22 mouse cellular contexts compared by ENCODE assay signal in the genomic region with DNA sequence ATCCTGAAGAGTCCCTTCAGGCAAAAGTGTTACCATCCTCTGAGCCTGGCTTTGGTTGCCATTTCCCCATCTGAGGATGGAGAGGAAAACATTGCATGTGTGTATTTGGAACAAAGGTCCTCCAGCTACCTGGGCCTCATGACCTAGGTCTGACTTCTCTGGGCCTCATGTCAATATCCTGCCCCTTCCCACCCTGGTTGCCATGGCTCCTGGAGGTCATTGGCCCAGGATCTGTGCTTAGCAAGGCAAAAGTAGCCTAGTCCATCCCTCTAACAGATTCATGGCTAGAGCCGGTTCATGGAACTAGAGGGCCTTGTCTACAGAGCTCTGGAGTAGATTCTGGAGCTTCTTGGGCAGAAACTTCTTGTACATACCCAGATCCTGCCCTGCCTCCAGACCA. TPM values are rescaled to one million over a fixed set of nuclear protein-coding genes. Genes with fewer than 3 reads are reported as not detected.
DNase-seq lines count a peak whose midpoint lies in the region; ATAC-seq and TF ChIP-seq lines count a peak whose summit lies in the region.
"Had no signal": no experiment of that assay in that cellular context is flagged by ENCODE, and none has a peak within 500 bp of the region (broad histone marks: within the 10 kb centered on the region; RNA-seq: fewer than 3 reads in every experiment).

No protein-coding gene starts in this region.

- H3K9ac ChIP-seq in kidney, embryonic 16.5 days (replicated peaks; ENCODE audit: low read length) = no peak overlapping the region
- no peak overlapping the region; the same call in 1 of the 2 replicates for H3K9ac ChIP-seq in liver, embryonic 13.5 days
- H3K9ac ChIP-seq in stomach, postnatal 0 days (ENCODE audit: low read length) = no peak overlapping the region
- H3K9ac ChIP-seq: embryonic facial prominence, embryonic 13.5 days; heart, embryonic 13.5 days; hindbrain, embryonic 15.5 days; neural tube, embryonic 13.5 days had no signal

- no peak for TF ChIP-seq CTCF in stomach, postnatal 0 days (IDR thresholded peaks at IDR 0.05; ENCODE audit: low read depth)

- 75% methylated on average over 1 of the region's 1 CpGs for WGBS in kidney, embryonic 16.5 days
- 88% methylated on average over 1 of the region's 1 CpGs for WGBS in liver, embryonic 13.5 days (ENCODE audit: insufficient replicate concordance)
- 69% methylated on average over 1 of the region's 1 CpGs for WGBS in stomach, postnatal 0 days

- ATAC-seq in kidney, embryonic 16.5 days (ENCODE audit: low FRiP score, low TSS enrichment) = no peak
- ATAC-seq in liver, embryonic 13.5 days (ENCODE audit: low read depth) = no peak
- ATAC-seq in stomach, postnatal 0 days (ENCODE audit: low FRiP score, low TSS enrichment) = peak; percentile 38; the same call in 1 of the 2 replicates
- ATAC-seq in megakaryocyte-erythroid progenitor cell, adult 5-6 weeks (replicated peaks; ENCODE audit: low FRiP score, low TSS enrichment, poor library complexity, severe bottlenecking) = no peak
- ATAC-seq: CD4-positive, CD25-positive, alpha-beta regulatory T cell, adult 4 months; forebrain, embryonic 14.5 days; lung, postnatal 0 days; Patski had no signal

- H3K27me3 ChIP-seq in kidney, embryonic 16.5 days (ENCODE audit: insufficient read depth, low read length) = no peaks in the 10 kb centered on the region
- no peaks in the 10 kb centered on the region for H3K27me3 ChIP-seq in liver, embryonic 13.5 days
- no peaks in the 10 kb centered on the region for H3K27me3 ChIP-seq in stomach, postnatal 0 days (ENCODE audit: control insufficient read depth, insufficient read depth, low read length)
- H3K27me3 ChIP-seq: embryonic facial prominence, embryonic 13.5 days; heart, embryonic 13.5 days; hindbrain, embryonic 15.5 days; neural tube, embryonic 13.5 days; Patski had no signal

- no peak overlapping the region for H3K4me2 ChIP-seq in kidney, embryonic 16.5 days (replicated peaks; ENCODE audit: low read depth, low read length)
- no peak overlapping the region for H3K4me2 ChIP-seq in liver, embryonic 13.5 days
- no peak overlapping the region for H3K4me2 ChIP-seq in stomach, postnatal 0 days (replicated peaks; ENCODE audit: low read depth)
- H3K4me2 ChIP-seq: embryonic facial prominence, embryonic 13.5 days; heart, embryonic 13.5 days; hindbrain, embryonic 15.5 days; neural tube, embryonic 13.5 days had no signal

- DNase-seq in kidney, adult 11 months = peak; percentile 71
- DNase-seq in kidney, postnatal 14 days = peak; percentile 33
- no peak for DNase-seq in liver, embryonic 13.5 days
- peak; percentile 45 for DNase-seq in stomach, postnatal 0 days (ENCODE audit: low spot score)
- no peak for DNase-seq in left cerebral cortex, postnatal 14 days (ENCODE audit: low spot score in 2 of 2)
- DNase-seq: adrenal gland, postnatal 10 days; cerebellum, adult 9-10 months; gastrocnemius, postnatal 10 days; heart, adult 11 months; layer of hippocampus, postnatal 36 days; midbrain, embryonic 14.5 days had no signal

- peaks cover 16% of the 10 kb centered on the region for H3K4me1 ChIP-seq in kidney, embryonic 16.5 days (ENCODE audit: insufficient read depth, low read length)
- peaks cover 75% of the 10 kb centered on the region for H3K4me1 ChIP-seq in liver, embryonic 13.5 days (replicated peaks)
- no peaks in the 10 kb centered on the region for H3K4me1 ChIP-seq in stomach, postnatal 0 days (replicated peaks; ENCODE audit: control insufficient read depth, insufficient read depth)
- H3K4me1 ChIP-seq: embryonic facial prominence, embryonic 13.5 days; hindbrain, embryonic 15.5 days had no signal

- H3K4me3 ChIP-seq in kidney, embryonic 16.5 days (ENCODE audit: low read length) = no peak overlapping the region
- no peak overlapping the region for H3K4me3 ChIP-seq in liver, embryonic 13.5 days (replicated peaks)
- no peak overlapping the region for H3K4me3 ChIP-seq in stomach, postnatal 0 days (ENCODE audit: low read depth, low read length)
- H3K4me3 ChIP-seq: embryonic facial prominence, embryonic 13.5 days; heart, embryonic 13.5 days; hindbrain, embryonic 15.5 days; neural tube, embryonic 13.5 days had no signal

- H3K27ac ChIP-seq in kidney, embryonic 16.5 days (ENCODE audit: low read length) = no peak overlapping the region
- peak overlapping the region; percentile 99 for H3K27ac ChIP-seq in liver, embryonic 13.5 days
- no peak overlapping the region for H3K27ac ChIP-seq in stomach, postnatal 0 days (replicated peaks)
- H3K27ac ChIP-seq: embryonic facial prominence, embryonic 13.5 days; heart, embryonic 13.5 days; hindbrain, embryonic 15.5 days; neural tube, embryonic 13.5 days had no signal

- intact Hi-C loops in left cerebral cortex, postnatal 14 days (cut with DNase I) = no loop called here

- no peaks in the 10 kb centered on the region for H3K36me3 ChIP-seq in kidney, embryonic 16.5 days (ENCODE audit: insufficient read depth, low read length)
- H3K36me3 ChIP-seq in liver, embryonic 13.5 days = no peaks in the 10 kb centered on the region
- H3K36me3 ChIP-seq in stomach, postnatal 0 days (ENCODE audit: control insufficient read depth, insufficient read depth, low read length) = no peaks in the 10 kb centered on the region
- H3K36me3 ChIP-seq: embryonic facial prominence, embryonic 13.5 days; heart, embryonic 13.5 days; hindbrain, embryonic 15.5 days; neural tube, embryonic 13.5 days had no signal

- H3K9me3 ChIP-seq in kidney, embryonic 16.5 days (ENCODE audit: low read length) = no peaks in the 10 kb centered on the region
- no peaks in the 10 kb centered on the region for H3K9me3 ChIP-seq in liver, embryonic 13.5 days (replicated peaks)
- H3K9me3 ChIP-seq in stomach, postnatal 0 days (ENCODE audit: control insufficient read depth, low read length) = no peaks in the 10 kb centered on the region
- H3K9me3 ChIP-seq: embryonic facial prominence, embryonic 13.5 days; heart, embryonic 13.5 days; hindbrain, embryonic 15.5 days; neural tube, embryonic 13.5 days had no signal

- no peak for TF ChIP-seq EP300 in stomach, postnatal 0 days (optimal IDR thresholded peaks at IDR 0.05)

RNA-seq across cellular contexts. Expression of gene Adgrg1, which starts 12.3 kb away (rescaled TPM):
- polyA plus RNA-seq in kidney, embryonic 16.5 days (2015; fragmentation: Nextera tagmentation; extraction: Ambion mirVana) = 66.2 and 67.8 TPM in 2 replicates
- 42.7 and 55.6 TPM in 2 replicates for polyA plus RNA-seq in liver, embryonic 13.5 days (2015; fragmentation: Nextera tagmentation; extraction: Ambion mirVana)
- polyA plus RNA-seq in stomach, postnatal 0 days (2015; fragmentation: Nextera tagmentation; extraction: Ambion mirVana) = 42.4 and 50.9 TPM in 2 replicates
- total RNA-seq in left cerebral cortex, postnatal 14 days (2021) = 100 to 1,000 TPM in 1 of 2 experiments, 10 to 100 TPM in 1; 93.3 to 110 TPM
- 150 and 156 TPM in 2 replicates for total RNA-seq in megakaryocyte-erythroid progenitor cell, adult 5-6 weeks (2014; fragmentation: Nextera tagmentation)
- total RNA-seq in megakaryocyte-erythroid progenitor cell, adult 5-6 weeks (2017) = 85.4 and 123 TPM in 2 replicates

RNA-seq across cellular contexts. Expression of gene Adgrg5, which starts 38.7 kb away (rescaled TPM):
- 0.05 and 0.08 TPM in 2 replicates for polyA plus RNA-seq in kidney, embryonic 16.5 days (2015; fragmentation: Nextera tagmentation; extraction: Ambion mirVana)
- polyA plus RNA-seq in liver, embryonic 13.5 days (2015; fragmentation: Nextera tagmentation; extraction: Ambion mirVana) = 0.43 and 0.52 TPM in 2 replicates
- polyA plus RNA-seq in stomach, postnatal 0 days (2015; fragmentation: Nextera tagmentation; extraction: Ambion mirVana) = 0.15 and 0.27 TPM in 2 replicates
- total RNA-seq in left cerebral cortex, postnatal 14 days (2021) = not detected
- total RNA-seq in megakaryocyte-erythroid progenitor cell, adult 5-6 weeks (2014; fragmentation: Nextera tagmentation) = 0.69 and 1.4 TPM in 2 replicates
- 0.30 and 1.8 TPM in 2 replicates for total RNA-seq in megakaryocyte-erythroid progenitor cell, adult 5-6 weeks (2017)
- total RNA-seq: layer of hippocampus, postnatal 36 days; left cerebral cortex, postnatal 25 days had no signal
- polyA plus RNA-seq: forebrain, embryonic 14.5 days; Patski had no signal

RNA-seq across cellular contexts. Expression of gene Ccdc102a, which starts 44.3 kb away (rescaled TPM):
- 20.1 and 21.0 TPM in 2 replicates for polyA plus RNA-seq in kidney, embryonic 16.5 days (2015; fragmentation: Nextera tagmentation; extraction: Ambion mirVana)
- polyA plus RNA-seq in liver, embryonic 13.5 days (2015; fragmentation: Nextera tagmentation; extraction: Ambion mirVana) = 3.5 TPM in 2 replicates
- polyA plus RNA-seq in stomach, postnatal 0 days (2015; fragmentation: Nextera tagmentation; extraction: Ambion mirVana) = 12.0 and 12.7 TPM in 2 replicates
- 1 to 10 TPM; 2.0 to 2.4 TPM for total RNA-seq in left cerebral cortex, postnatal 14 days (2021)
- not detected in 2 replicates for total RNA-seq in megakaryocyte-erythroid progenitor cell, adult 5-6 weeks (2014; fragmentation: Nextera tagmentation)
- total RNA-seq in megakaryocyte-erythroid progenitor cell, adult 5-6 weeks (2017) = 0.85 and 1.1 TPM in 2 replicates
- polyA plus RNA-seq: CD4-positive, CD25-positive, alpha-beta regulatory T cell, adult 4 months had no signal

RNA-seq across cellular contexts. Expression of gene Adgrg3, which starts 55.3 kb away (rescaled TPM):
- 5.0 and 5.1 TPM in 2 replicates for polyA plus RNA-seq in kidney, embryonic 16.5 days (2015; fragmentation: Nextera tagmentation; extraction: Ambion mirVana)
- polyA plus RNA-seq in liver, embryonic 13.5 days (2015; fragmentation: Nextera tagmentation; extraction: Ambion mirVana) = 5.5 and 6.0 TPM in 2 replicates
- polyA plus RNA-seq in stomach, postnatal 0 days (2015; fragmentation: Nextera tagmentation; extraction: Ambion mirVana) = 0.61 and 0.92 TPM in 2 replicates
- under 1 TPM; 0.68 to 0.89 TPM for total RNA-seq in left cerebral cortex, postnatal 14 days (2021)
- 30.9 and 44.1 TPM in 2 replicates for total RNA-seq in megakaryocyte-erythroid progenitor cell, adult 5-6 weeks (2014; fragmentation: Nextera tagmentation)
- total RNA-seq in megakaryocyte-erythroid progenitor cell, adult 5-6 weeks (2017) = 20.4 and 46.4 TPM in 2 replicates

Comparison
In these comparisons a context has a peak if more than half of its experiments do, and no peak if none do; other contexts are left out.
1. DNase-seq: peak in kidney, adult 11 months (single experiment), kidney, postnatal 14 days (single experiment) and stomach, postnatal 0 days (single experiment); none in liver, embryonic 13.5 days (single experiment) and left cerebral cortex, postnatal 14 days (0 of 2).